Mouse (Mus musculus) splenic B cell, adult 2 months (primary cell): ENCODE measurements around the gene Cog6.

Source experiments
- DNase-seq: peaks from one replicate; pipeline ENCODE4 v3.0.0-alpha.2; 2011; ENCODE audit warnings: low read depth, low spot score
- H3K27me3 ChIP-seq: 2 replicates; pipeline ENCODE4 v1.6.1; 2012; ENCODE audit warnings: mild to moderate bottlenecking, low read length, moderate library complexity, mixed read lengths; ENCODE audit not compliant: control insufficient read depth, poor library complexity, insufficient read depth, severe bottlenecking
- H3K36me3 ChIP-seq: 2 replicates; pipeline ENCODE4 v1.6.1; 2012; ENCODE audit warnings: mild to moderate bottlenecking, low read length, moderate library complexity, mixed read lengths; ENCODE audit not compliant: control insufficient read depth, poor library complexity, insufficient read depth, severe bottlenecking

The Cog6 gene

GRCm38 (mm10) chr3:52931956-52932355 is 85.1 kb downstream of the Cog6 start:
- H3K36me3 ChIP-seq = no peaks in the 10 kb centered on the region
- H3K27me3 ChIP-seq = no peaks in the 10 kb centered on the region
- DNase-seq = no peak
